Mouse (Mus musculus) gastrocnemius, postnatal 14 days (tissue): ENCODE results near the gene Wnk2. TPM values are rescaled to one million over a fixed set of nuclear protein-coding genes. Genes with fewer than 3 reads are reported as not detected.
"Not testable (repeated sequence)": the region's sequence is repeated elsewhere in the genome, so short reads cannot be mapped to it uniquely, and the experiment has no call there.

Experiments used
- DNase-seq: peaks from one replicate; pipeline ENCODE4 v3.0.0; 2021; ENCODE audit warnings: mixed read lengths
- intact Hi-C: fragments of 180-260 bp; cut with DNase I; formaldehyde crosslinking; loops from one replicate; pipeline ENCODE4 v1.15.1; 2025; ENCODE audit warnings: low total_unique reads
- total RNA-seq, 2 experiments: library from RNA; stranded (reverse); gene quantifications; 2 replicates each; pipeline ENCODE4 v1.2.3; 2021

Gene Wnk2
- total RNA-seq, 2 experiments from 2014 or later = 41.7 to 45.1 TPM

DNA sequence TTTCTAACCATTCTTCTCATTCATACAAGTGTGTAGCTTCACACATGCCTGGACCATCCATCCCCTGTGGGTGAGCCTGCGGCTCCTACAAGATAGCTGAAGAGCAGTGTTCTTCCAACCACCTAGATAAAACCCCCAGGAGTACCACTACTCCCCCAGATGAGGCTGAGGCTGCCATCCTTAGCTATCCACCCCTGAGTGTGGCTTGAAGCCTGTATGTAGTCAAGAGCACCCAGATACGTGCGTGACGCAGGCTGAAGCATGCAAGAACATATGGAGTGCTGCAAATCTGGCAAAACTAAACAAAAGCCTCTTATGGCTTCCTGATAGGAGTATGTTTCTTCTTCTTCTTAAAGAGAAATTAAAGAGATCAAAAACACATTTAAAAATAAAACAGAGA, 78.4 kb downstream of the Wnk2 start:
- no peak for DNase-seq
- intact Hi-C loops = no loop called here

DNA sequence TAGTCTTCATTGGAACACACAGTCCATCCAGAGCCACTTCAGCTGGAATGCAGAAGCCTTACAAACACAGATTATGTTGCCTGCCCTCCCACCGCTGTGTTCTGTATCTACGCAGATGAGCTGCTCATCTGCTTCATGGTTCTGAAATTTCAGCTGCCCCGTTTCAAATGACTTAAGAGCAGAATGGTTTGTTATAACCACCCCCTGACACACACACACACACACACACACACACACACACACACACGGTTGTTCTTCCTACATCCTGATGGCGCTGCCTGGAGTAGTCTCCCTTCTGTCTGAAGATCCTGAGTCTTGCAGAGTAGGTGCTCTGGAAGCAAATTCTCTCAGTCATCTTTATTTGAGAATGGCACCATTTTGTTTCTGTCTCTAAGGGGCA, 83.6 kb downstream of the Wnk2 start:
- intact Hi-C loops = no loop called here
- DNase-seq = no peak

DNA sequence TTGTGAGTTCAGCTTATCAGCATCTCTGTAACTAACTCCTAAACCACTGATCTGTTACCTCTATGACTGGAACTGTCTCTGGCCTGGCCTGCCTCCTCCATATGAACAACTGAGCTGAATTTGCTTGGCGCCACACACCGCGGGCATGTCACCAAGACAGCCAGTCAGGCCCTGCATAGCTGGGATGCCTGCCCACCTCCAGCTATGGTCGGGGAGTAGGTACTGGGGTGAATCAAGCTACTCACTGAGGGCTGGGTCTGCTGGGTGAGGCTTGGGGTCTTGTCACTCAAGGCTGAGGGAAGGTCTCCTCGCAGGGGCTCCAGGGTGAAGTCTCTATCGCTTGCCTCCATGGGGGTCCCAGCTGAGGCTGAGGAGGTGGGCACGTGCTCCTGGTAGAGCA, 87.4 kb downstream of the Wnk2 start:
- DNase-seq = no peak
- intact Hi-C loops = no loop called here

DNA sequence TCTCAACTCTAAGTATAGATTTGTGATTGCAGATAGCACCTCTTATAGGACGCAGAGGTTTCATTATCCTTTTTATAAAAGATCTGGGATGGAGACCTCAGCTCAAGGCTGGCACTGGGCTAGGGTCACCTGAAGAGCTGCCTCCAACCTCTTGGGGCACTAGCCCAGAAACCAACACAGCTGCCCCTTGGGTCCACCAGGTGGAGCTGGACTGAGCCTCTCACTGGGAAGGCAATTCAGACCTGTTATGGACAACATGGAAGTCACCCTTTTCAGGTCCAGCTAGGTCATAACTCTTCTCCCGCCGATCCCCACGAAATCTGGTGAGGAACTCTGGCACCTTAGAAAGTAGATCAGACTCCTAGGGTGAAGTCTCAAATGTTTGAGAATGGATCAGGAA, 89.3 kb downstream of the Wnk2 start:
- DNase-seq = peak; percentile 54
- intact Hi-C loops = loop anchor here (10.0 kb wide), 1 partner anchor 346 kb away; no protein-coding TSS in a partner anchor

DNA sequence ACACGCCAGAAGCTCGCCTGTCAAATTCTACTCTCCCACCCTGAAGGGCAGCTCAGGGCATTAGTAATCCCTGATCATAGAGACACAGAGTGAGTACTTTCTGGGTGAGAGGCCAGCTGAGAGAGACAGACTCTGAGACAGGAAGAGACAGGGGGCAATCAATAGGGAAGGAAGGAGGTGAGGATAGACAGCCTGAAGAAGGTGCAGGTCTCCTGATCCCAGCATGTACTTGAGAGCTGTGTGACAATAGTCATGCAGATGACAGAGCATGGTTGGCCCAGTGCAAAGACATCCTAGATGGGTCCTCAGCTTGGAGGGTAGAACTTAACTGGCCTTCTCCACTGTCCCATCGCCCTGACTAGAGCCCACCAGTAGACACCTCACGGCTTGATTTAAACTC, 91.5 kb downstream of the Wnk2 start:
- intact Hi-C loops = loop anchor here (10.0 kb wide), 1 partner anchor 348 kb away; no protein-coding TSS in a partner anchor
- no peak for DNase-seq

DNA sequence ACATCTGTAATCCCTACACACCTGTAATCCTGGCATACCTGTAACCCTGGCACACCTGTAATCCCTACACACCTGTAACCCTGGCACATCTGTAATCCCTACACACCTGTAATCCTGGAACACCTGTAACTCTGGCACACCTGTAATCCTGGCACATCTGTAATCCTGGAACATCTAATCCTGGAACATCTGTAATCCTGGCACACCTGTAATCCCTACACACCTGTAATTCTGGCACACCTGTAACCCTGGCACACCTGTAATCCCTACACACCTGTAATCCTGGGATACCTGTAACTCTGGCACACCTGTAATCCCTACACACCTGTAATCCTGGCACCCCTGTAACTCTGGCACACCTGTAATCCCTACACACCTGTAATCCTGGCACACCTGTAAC, 93.1 kb downstream of the Wnk2 start:
- not testable (repeated sequence) for DNase-seq
- intact Hi-C loops = loop anchor here (10.0 kb wide), 1 partner anchor 350 kb away; no protein-coding TSS in a partner anchor

DNA sequence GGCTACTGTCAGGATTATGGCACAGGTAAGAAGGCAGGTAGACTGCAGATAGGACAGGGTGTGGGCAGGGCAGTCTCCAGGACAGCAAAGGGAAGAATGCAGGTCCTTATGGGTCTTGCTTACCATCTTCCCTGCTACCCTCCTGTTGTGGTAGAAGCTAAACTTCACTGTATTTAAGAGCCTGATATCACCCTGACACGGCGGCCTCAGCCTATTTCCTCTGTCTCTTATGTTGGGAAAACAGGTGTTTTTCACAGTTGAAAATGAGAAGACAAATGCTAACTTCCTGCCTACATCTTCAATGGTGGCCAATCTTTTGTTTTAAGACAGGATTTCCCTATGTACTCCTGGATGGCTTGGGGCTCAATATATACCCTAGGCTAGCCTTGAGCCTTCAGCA, 94.5 kb downstream of the Wnk2 start:
- DNase-seq = no peak
- intact Hi-C loops = loop anchor here (2.0 to 10.0 kb wide), 2 partner anchors 119 to 351 kb away; no protein-coding TSS in a partner anchor

DNA sequence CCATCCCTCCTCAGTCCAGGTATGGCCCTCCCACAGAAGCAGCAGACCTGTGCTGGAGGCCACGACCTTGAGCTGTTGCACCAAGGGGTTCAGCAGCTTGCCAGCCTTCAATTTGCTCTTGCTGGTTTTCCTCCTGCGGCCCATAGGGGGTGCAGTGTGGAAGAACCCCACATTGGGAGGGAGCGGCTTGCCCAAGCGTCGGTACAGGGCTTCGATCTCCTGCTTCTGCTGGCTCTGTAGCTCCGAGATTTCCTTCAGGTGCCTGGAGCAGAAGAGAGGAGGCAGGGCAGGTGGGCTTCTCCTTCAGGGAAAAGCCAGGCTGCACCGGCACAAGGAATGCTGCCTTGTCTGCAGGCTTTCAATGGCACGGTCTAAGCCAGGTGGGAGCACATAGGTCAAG, 95.3 kb downstream of the Wnk2 start:
- no peak for DNase-seq
- intact Hi-C loops = loop anchor here (2.0 to 10.0 kb wide), 2 partner anchors 120 to 352 kb away; no protein-coding TSS in a partner anchor

DNA sequence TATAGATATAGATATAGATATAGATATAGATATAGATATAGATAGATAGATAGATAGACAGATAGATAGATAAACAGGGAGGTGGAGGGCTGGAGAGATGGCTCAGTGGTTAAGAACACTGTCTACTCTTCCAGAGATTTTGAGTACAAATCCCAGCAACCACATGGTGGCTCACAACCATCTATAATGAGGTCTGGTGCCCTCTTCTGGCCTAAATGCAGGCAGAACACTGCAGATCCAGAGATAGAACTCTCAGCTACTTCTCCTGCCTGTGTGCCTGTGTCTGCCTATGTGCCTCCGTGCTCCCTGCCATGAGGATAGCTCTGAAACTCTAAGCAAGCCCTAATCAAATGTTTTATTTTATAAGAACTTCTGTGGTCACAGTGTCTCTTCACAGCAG, 100.4 kb downstream of the Wnk2 start:
- DNase-seq = no peak
- intact Hi-C loops = no loop called here

DNA sequence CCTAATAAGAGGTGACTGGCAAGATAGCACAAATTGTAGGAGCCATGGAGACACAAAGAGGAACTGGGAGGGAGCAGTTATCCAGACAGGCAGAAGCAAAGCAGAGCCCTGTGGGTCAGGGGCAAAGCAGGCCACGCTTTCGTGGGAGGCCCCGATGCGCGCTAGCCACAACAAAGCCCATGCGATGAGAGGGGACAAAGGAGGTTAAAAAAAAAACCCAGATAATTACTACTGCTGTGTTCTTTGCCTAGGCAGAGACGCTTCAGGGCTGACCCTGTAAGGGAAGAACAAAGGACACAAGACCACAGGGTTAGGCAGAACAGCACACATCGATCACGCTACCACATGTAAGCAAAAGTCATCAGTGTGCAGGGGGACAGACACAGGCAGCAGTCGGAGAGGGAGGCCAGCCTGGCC, 103.7 kb downstream of the Wnk2 start:
- DNase-seq = no peak
- intact Hi-C loops = no loop called here

DNA sequence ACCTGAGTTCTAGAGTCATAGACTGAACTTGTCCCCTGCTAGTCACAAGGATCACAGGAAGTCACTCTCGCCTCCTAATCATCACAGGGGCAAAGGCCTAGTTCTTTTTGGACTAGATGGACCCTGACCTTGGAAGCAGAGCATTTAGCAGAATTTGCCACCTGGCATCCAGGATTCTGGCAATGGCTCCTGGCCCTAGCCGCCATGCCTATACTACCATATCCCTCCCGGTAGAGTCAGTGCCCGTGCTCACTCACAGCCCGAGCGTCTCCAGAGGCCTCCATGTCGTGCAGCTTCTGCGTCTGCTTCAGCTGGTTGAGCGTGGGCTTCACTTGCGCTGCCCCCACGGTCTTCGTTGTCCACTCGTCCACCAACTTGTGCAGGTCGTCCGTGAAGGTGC, 105.4 kb downstream of the Wnk2 start:
- intact Hi-C loops = no loop called here
- DNase-seq = no peak

DNA sequence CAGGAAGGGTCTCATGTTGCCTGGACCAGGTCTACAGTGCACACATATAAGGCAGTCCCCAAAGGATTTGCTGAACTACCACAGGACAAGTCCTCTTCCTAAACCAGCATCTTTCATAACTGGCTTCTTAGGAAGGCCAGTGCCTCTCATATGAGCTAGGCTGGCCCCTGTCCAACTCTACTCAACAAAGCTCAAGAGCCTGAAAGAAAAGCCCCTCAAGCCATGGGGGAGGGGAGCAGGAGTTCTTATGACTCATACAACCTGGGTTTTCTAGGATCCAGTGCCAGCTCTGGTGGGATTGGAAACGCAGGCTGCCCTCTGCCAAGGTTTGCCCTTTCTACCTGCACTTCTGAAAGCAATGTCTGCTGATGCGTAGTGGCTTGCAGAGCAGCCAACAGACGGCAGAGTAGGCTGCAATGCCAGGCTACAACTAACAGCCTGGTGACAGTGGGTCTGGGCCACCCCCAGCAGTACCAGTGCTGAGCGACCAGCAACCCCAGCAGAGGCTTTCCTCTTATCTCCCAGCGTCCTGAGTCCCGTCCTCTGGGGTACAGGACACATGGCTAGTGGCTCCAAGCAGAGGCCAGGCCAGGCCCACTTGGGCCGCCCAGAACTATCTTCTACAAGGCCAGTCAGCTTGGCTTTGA, 110.8 kb downstream of the Wnk2 start:
- intact Hi-C loops = no loop called here

DNA sequence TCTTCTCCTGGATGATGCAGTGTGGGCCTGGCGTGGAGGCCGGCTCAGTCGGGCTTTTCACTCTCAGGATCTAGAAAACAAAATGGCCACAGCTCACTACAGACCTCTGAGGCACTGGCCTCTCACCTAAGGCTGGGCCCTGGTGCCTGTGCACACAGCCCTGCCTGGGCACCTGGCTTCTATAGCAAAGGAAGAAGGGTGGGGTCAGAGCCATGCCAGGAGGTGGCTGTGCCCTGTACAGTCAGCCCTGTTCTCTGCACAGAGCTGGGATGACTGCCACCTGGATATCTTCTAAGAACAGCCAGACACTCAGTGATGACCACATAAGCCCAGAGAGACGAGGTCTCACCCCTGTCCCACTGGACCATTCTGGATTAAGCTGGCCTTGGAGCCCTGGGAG, 111.4 kb downstream of the Wnk2 start:
- no peak for DNase-seq
- intact Hi-C loops = no loop called here

More for the DNA sequence above, 110.8 kb downstream of the Wnk2 start:
- no peak for DNase-seq

DNA sequence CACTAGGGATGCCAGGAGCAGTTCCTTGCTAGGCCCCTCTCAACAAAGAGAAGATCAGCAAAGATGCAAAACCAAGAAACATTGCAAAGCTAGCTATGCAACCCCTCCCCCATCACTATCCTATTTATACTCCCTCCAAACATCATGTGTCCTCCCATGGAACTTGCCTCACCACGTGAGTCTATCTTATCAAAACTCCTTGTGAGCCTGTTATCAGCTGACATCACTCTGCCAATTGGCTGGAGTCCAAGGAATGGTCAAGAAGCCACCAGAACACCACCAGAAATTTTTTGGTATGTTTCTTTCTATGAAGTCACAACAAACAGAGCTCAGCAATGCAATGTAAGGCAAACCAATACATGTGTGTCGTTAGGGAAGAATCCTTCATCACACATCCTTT, 116.8 kb downstream of the Wnk2 start:
- no peak for DNase-seq
- intact Hi-C loops = no loop called here

DNA sequence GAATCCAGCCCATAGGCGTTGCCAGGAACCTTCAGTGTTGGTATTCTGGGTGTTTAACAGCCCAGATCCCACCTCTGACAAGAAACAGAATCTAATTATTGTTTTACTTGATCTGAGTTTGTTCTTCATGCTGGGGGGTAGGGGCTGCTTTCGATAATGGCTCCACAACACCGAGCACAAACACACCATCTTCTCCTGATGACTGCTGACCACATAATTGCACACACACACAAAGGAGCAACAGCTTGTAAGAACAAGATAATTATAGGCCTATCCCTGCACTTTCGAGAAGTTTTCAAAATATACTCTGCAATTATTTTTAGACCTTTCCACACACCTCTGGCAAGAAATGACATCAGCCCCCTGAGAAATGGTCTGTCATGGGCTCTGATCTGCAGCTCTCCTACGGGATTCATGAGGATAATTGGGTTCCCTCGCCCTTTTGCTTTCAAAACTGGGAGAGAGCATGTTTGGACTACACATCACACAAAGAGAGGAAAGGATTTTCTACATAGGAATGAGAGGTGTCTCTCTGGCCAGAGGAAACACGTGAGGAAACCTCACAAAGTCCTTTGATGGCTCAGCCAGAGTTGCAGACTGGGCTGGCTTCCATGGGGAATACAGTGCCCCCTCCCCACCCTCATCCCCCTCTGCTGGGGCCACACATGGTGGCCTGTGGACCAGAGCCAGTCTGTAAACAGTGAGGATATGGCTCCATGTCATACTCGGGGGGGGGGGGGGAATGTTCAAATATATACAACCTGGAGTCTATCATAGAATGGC, 118.9 kb downstream of the Wnk2 start:
- DNase-seq = no peak
- intact Hi-C loops = no loop called here

DNA sequence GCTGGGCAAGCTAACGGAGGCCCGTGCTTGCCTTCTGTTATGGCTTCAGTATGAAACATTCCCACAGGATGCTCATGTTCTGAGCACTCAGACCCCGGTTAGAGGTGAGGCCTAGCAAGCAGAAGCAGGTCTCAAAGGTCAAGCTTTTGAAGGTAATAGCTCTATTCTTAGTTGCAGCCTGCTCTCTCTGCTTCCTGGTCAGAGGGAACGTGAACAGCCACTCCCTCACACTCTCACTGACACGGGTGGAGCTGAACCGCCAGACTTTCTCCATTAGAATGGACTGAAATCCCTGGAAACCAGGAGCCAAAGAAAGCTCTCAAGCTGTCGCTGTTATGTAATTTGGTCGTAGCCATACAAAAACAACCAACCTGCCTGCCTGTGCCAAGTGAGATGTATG, 120.8 kb downstream of the Wnk2 start:
- intact Hi-C loops = no loop called here
- DNase-seq = no peak

DNA sequence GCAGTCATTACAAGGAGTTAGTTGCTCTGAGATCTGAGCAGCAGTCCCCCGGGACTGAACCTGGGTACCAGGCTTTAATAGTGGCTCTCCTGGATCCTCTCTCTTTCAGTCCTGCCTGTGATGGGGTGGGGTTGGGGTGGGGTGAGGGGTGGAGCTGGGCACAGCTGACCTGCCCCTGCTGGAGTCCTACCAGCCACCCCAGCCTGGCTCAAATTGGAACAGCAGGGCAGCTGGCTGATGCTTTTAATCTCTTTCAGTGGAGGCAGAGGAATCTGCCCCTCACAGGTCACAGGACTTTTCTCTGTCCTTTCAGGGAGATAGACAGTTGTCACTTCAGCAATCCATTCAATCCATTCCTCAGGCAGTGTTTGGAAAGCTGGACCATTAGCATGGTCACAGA, 122.3 kb downstream of the Wnk2 start:
- no peak for DNase-seq
- intact Hi-C loops = no loop called here

DNA sequence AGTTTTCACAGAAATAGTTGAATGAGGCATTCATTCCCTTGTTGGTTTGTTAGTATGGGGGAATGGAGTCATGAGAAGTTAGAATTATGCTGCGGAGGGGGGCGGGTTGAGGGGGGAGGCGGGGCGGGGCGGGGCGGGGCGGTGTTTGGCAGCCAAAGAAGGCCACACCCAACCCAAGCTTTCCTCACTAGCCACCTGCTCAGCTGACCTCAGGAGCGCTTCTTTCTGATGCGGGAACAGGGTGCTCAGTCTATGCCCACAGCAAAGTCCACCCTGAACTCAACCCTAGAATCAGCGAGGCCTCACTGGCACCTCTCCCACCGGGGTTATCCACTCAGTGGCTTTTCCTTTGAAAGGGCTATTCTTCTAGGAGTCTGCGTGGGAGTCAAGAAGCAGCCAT, 123.1 kb downstream of the Wnk2 start:
- no peak for DNase-seq
- intact Hi-C loops = no loop called here

DNA sequence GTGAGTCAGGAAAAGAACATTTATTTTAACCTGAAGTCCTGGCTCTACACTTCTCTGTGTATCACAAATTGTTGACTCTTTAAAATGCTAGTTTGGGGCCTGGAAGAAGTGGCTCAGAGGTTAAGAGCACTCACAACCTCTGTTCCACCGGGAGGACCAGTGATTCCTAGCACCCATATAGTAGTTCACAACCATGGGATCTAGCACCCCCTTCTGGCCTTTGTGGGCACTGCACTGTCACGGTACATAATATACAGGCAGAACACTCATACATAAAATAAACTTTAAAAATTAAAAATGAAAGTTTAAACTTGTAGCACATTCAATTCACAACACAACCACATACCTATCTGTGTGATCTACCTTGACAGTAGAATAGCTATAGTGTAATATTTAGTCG, 126.1 kb downstream of the Wnk2 start:
- intact Hi-C loops = no loop called here
- no peak for DNase-seq

DNA sequence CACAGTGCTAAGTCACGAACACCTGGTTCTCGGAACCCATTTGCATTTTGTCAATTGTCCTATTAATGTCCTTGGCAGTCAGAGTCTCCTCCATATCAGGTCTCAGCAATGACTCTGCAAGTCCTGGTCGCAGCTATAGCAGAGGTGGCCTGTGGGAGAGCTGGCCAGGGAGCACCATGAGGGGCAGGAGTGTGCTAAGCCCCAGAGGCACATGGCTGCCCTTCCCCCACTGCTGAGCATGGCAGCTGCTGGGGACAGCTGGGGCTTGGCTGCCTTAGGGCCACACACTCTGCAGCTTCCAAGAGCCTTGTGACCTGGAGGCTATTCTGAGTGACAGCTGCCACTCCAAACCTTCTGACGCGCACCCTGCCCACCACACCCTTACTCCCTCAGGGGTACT, 127.7 kb downstream of the Wnk2 start:
- intact Hi-C loops = no loop called here
- DNase-seq = peak; percentile 75

DNA sequence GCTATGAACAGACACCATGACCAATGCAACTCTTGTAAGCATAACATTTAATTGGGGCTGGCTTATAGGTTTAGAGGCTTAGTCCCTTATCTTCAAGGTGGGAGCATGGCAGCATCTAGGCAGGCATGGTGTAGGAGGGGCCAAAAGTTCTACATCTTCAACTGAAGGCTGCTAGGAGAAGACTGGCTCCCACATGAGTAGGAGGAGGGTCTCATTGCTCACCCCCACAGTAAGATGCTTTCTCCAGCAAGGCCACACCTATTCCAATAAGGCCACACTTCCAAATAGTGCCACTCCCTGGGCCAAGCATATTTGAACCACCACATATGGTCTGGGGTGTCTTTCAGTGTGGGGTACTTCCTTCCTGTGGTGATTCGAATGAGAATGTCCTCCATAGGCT, 130.4 kb downstream of the Wnk2 start:
- intact Hi-C loops = no loop called here
- no peak for DNase-seq
